Mouse (Mus musculus) spleen, postnatal 14 days (tissue): ENCODE data around the gene Nucks1.
"Not testable (repeated sequence)": the region's sequence is repeated elsewhere in the genome, so short reads cannot be mapped to it uniquely, and the experiment has no call there.

Source experiments
- DNase-seq, 2 experiments: peaks; one replicate each; pipeline ENCODE4 v3.0.0; 2021 to 2022; ENCODE audit warnings: low spot score in 2 of 2

Gene Nucks1

DNA sequence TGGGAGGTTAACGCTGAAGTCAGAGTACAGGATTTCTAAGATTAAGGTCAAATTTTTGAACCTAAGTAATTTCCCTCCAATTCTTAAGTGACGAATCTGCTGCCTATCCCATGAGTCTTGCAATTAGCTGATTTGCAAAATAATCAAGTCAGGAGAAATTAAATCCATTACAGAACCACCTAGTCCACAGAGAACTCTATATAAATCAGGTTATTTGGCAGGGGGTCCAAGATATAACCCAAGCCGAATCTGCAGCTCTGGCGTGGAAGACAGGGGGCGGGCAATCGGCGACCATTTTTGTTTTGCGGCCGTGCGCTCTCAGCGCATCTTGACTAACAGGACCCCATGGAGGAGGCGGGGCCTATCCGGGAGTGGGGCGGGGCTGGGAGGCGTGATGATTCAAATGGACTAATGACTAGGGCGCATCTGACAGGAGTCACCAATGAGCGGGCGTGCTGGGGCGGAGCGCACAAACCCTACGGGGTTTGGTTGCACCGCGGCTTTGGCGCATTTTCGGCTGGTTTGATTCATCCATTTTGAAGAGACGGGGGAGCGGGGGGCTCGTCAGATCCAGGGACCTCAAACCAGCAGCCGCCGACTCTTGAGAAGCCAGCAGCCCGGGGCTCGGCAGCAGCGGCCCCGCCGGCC lies at the start of gene Nucks1:
Gene Nucks1, plus strand, starts transcription at position 534 of the 648 bp plus-strand sequence.
- peak; percentile 99 for DNase-seq

DNA sequence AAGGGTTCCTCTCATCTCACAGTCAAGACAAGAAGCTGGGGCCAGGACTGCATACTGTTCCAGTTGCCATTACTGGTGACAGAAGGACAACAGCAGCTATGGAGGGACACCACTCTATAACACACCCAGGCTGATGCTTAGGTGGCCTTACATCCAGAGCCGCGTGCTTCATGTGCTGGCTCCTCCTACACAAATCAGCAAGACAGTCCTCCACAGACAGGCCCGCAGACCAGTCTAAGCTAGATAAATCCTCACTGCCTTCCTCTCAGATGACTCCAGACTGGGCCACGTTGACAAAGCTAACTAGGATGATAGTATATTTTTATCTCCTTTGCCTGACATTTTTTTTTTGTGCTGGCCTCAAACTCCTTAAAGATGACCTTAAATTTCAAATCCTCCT lies 48.5 kb upstream of the Nucks1 start:
- DNase-seq = no peak

DNA sequence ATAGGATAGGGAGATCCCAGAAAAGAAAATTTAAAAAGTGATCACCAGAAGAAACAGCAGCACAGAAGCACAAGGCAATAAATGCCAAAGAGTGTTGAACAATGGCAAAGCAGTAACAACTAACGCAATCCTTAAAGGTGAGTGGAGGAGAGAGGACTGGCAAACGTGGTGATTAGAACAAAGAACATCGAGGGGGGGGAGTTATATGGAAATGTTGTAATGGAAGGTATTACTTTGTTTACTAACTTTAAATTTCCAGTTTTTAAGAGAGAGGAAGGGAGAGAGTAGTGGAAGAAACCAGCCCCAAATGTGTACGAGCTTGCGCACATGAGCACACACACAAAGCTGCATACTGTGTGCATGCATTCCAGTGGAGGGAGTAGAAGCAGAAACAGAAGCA lies 44.7 kb upstream of the Nucks1 start:
- DNase-seq = no peak

DNA sequence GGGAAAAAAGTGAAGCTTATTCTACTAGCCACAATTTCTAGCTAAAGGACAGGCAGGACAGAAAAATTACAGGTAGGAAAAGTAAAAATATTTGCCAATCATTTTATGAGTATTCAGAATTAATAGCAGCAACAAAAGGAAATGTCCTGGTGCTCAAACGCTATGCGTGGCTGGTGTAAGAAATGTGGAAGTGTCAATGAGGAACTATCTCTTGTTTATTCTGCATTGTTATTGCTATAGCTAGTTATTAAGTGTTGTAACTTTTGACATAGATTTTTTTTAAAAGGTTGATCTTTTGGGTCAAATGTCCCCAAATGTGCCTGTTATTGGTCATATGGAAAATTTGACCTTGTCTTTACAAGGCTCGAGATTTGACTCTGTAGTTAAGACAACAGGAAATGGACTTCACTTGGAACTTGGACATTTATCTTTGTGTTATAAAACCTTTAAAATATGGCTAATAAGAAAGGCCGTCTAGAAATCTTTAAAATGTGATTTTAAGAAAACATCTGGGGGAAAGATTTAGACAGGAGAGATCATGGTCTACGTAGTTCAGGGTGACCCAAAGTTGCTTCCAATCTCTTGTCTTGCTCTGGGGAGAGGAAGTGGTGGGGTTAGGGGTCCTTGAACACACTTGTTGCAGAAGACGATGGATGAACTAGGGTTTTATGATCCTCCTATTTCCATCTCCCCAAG lies 43.9 kb upstream of the Nucks1 start:
- no peak for DNase-seq

DNA sequence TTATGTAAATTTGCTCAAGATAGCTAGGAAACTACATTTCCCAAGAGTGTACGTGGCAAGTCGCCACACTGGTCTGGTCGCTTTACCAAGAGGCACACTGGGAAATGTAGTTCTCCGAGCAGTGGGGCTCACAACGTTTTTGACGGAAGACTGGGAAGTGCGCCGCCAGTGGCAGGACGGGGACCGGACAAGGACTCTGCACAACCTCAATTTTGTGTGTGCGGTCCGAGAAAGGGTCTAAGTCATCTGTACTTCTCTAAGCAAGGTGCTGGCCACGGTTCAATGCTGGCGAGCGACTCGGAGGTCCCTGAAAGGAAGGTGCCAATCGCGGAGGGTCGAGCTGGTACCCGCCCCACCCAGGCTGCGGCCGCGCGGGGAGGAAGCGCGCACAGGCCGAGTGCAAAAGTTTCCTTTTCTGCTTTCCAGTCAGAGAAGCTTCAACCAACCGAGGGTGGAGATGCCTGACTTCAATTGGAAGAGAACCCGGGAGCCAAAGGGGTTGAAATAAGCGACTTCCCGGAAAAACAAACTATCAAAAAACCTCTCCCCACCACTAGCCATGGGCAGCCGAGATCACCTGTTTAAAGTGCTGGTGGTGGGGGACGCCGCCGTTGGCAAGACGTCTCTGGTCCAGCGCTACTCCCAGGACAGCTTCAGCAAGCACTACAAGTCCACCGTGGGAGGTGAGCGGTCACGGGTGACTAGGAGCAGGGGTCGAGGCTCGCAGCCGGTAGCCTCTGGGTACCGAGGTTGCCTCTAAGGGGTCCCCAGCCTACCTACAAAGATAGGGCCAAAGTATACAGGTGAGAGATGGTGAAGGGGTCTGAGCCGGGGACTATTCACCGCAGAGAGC lies 43.0 kb upstream of the Nucks1 start, which contains the start of gene Rab29:
Gene Rab29, plus strand, starts transcription at position 132 of the 853 bp plus-strand sequence.
- DNase-seq = peak; percentile 74 to 85

DNA sequence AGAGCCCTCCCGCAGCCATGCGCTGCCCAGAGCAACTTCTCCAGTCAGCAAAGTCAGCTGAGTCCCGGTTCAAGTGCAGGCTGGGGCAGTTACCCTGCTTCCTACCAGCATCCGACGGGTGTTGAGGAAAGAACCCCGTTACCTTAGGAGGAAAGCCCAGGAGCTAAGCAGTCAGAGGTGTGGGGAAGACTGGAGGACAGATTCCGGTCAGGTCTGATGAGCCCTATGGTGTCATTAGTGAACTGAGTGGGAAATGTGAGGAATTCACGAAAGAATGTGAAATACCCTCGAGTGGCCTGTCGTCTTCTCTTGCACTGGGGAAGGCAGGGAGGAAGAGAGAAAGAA lies 42.4 kb upstream of the Nucks1 start:
- no peak for DNase-seq

DNA sequence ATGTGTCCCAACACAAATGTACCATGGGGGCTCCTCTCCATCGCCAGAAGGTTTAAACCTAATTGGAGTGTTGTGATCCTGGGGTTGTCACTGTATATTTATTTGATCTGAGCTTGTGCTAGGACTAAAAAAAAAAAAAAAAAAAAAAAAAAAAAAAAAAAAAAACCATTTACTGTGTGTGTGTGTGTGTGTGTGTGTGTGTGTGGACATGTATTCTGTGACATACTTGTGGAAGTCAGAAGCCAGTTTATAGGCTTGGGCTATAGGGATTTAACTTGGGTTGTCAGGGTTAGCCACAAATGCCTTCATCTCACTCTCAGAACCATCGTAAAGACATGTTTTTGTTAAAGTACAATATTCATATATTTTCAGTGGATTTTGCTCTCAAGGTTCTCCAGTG lies 40.8 kb upstream of the Nucks1 start:
- DNase-seq = no peak

DNA sequence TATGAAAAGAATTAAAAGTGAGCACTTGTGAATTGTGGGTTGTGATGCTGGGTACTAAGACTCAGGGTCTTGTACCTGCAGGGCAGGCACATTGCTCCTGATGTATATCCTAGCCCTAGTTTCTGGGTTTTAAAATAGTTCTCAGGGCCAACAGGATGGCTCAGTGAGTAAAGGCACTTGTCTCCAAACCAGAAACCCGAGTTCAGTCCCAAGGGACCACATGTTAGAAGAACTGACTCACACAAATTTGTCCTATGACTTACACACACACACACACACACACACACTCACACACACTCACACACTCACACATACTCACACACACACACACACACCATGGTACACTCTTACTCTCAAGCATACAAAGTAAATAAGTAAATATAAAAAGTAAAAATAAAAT lies 37.5 kb upstream of the Nucks1 start:
- DNase-seq = no peak

DNA sequence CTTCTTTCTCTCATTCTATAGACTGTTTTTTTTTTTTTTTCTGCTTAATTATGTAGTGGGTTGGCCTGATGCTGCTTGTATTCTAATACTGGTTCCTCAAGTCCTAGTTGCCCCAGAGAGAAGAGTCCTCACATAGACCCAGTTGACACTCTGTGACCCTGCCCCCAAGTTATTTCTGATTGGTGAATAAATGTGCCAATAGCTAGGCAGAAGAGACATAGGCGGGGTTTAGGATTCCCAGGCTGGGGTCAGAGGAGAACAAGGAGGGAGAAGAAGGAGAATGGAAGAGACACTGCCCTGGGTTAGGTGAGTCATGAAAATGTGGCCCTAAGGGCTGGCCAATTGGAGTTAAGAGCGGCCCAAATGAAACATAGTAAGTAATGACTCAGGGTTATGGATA lies 30.5 kb upstream of the Nucks1 start:
- DNase-seq = no peak

DNA sequence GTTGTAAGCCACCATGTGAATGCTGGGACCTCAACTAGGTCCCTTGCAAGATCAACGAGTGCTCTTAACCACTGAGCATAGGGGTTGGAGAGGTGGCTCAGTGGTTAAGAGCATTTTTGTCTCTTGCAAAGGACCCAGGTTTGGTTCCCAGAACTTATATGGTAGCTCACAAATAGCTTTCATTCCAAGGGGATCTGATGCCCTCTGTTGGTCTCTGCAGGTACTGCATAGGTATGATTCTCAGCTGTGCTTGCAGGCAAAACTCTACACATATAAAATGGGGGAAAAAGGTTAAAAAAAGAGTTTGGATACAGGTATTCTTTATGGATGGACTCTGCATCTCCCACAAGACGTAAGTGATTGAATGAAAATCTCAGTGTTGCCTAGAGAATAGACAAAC lies 27.5 kb upstream of the Nucks1 start:
- DNase-seq = peak in 1 of 2 experiments; percentile 43

DNA sequence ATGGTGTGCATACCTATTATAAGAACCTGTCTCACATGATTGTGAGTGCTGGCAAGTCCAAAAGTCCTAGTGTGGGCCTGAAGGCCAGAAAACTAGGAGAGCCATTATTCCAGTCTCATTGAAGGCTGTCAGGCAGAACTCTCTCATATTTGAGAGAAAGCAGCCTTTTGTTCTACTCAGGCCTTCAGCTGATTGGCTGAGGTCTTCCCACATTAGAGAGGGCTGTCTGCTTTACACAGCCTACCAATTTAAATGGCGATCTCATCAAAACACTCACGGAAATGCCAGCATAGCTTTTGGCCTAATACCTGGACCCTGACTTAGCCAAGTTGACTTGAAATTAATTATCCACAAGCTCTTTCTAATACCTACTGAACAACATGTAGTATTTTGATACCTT lies 24.2 kb upstream of the Nucks1 start:
- no peak for DNase-seq

DNA sequence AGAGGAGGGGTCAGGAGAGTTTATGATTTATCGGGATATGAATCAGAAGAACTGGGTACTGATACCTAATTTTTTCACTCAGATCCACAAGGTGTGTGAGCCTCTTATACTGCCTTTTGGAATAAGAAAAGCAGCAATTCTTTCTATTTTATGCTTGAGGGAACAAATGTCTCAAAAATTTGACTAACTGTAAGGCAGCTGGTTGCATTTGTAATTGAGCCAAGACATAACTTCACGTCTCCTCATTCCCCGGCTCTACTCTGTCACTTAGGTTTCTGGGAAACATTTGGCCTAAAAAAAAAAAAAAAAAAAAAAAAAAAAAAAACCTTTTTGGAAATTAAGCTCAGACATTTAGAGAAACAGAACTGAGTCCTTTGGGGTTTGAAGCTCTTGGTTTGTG lies 23.7 kb upstream of the Nucks1 start:
- DNase-seq = no peak

DNA sequence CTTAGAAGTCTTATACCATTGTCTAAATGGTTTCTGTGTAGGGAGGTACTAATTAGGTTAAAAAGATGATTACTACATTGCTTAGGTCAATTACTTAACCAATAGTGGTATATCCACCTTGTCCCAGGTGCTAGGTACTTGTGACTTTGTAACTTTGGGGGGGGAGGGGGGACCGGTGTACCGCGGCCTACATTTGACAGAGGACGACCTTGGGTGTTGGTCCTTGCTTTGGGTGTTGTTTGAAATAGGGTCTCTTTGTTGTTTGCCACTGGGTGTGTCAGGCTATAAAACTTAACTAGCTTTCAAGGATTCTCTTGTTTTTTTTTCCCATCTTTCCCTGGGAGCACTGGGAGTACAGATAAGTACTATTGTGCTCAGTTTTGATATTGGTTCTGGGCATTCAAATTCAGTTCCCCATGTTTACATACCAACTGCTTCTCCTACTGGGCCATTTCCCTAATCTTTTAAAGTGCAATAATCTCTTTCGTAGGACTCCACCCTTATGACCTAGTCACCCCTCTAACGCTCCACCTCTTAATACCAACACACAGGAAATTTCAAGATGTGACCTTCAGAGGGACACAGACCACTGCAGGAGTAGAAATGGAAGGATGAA lies 20.2 kb upstream of the Nucks1 start:
- DNase-seq = no peak

DNA sequence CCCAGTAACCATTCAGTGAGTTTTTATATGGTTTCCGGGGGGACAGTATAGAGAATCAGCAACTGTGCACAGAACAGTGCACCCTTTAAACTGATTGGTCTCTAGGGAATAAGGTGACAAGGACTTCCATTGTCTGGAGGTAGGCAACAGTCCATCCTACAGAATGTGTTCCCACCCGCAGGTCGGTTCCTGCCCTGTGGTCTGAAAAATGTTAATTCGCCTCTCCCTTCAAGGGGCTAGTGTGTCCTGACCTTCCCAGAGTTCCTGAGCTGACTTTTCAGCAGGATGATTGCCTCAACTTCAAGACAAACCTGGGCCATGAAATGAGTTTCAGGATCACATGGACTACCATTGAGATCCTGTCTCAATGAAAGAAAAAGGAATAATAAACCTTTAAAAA lies 18.9 kb upstream of the Nucks1 start:
- no peak for DNase-seq

DNA sequence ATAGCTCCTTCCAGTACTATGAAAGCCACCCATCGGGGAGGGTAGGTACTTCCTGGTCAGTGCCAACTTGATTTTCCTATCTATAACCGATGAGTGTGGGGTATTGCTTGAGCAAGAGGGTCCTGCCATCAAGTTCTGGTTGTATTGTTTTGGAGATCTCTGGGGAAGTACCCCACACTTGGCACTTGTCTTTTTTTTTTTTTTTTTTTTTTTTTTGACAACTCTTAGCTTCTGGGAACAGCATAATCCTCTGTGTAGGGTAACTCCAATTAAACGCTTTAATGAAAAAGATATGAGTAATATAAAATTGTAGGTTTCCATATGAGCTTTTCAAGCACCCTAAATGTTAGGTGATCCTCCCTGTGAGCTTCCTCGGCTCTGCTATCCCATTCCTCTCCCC lies 7.7 kb upstream of the Nucks1 start:
- no peak for DNase-seq

DNA sequence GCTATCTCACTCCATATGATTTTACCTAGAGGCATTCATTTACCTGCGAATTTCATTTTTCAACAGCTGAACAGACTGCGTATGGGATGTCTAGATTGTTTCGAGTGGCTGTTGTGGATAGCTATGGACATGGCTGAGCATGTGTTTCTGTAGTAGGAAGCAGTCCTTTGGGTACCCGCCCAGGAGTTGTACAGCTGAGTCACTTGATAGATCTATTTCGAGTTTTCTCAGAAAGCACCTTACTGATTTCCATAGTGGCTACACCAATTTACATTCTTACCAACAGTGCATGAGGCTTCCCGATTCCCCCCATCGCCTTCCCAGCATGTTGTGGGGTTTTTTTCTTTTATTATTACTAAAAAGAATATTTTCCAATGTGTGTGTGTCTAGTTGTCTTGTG lies 7.1 kb upstream of the Nucks1 start:
- DNase-seq = no peak

DNA sequence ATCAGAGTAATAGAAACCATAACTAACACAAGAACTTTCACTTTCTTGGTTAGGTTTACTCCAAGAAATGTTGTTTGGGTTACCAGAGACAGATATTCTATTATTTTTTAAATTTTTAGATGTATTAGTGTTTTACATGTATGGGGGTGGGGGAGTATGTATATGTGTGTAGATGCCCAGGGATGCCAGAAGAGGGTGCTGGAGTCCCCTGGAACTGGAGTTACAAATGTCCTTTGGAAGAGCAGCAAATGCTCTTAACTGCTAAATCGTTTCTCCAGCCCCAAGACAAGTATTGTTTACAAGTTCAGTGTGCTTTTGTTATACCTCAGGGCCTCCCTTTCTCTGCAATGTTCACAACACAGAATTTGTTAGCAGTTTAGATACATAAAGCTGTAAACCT lies 4.8 kb upstream of the Nucks1 start:
- DNase-seq = no peak

DNA sequence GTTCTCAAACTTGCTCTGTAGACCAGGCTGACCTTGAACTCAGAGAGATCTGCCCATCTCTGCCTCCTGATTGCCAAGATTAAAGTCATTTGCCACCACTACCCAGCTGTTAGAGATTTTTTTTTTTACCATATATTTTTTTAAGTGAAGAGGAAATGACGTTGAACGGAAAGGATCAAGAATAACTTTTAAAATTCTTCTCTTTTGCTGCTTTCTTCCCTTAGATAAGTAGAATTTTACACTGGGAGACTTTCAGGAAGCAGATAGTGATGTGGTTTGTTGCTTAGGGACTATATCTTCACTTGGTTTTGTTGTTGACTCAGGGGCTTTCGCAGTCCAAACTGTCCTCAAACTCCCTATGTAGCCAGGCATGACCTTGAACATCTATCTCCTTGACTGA lies 1.9 kb upstream of the Nucks1 start:
- no peak for DNase-seq

DNA sequence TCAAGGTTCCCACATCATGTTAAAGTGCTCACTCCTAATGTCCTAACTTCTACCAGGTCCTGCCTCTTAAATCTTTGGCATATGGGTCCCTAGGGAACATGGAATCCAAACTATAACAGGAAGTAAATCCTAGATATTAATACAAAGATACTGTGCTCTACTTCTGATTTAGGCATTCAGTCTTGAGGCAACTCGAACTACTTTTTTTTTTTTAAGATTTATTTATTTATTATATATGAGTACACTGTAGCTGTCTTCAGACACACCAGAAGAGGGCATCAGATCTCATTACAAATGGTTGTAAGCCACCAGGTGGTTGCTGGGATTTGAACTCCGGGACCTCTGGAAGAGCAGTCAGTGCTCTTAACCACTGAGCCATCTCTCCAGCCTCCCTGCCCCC lies 1.1 kb upstream of the Nucks1 start:
- DNase-seq = not testable (repeated sequence)

DNA sequence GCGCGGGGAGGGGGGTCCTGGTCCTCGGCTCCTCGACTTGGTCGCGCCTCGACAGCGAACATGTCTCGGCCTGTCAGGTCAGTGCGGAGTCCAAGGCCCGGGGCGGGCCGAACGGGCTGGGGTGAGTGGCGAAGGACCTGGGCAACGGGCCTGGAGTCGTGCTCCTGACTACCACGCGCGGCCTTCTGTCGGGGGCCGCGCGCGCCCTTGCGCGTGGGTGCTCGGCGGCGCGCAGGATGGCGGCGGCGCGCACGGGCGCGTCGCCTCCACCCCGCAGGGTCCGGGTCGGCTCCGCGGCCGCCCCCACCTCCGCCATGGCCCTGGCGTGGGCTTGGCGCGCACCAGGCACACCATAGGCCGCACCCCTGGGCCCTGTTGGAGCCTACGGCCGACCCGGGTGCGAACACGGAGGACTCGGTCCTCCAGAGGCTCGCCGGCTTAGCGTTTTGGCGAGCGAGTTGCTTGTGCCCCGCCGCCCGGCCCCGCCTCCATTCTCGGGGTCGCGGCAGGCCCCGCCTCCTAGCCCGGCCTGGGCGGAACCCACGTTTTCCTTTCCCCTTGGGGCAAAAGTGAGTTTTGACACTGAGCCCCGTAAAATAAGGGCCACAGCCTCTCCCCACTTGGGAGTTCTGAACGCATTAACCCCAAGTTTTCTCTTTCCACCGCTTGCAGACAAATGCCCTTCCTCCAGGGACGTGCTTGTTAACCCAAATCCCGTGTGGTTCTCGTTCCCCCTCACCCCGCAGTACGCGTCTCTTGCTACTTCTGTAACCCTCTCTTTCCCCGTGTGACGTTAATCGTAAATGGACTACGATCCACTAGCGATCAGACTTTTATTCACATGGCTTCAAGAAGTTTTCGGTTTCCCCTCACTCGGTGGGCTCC lies 582 bp downstream of the Nucks1 start:
- DNase-seq = peak; percentile 78 to 80

DNA sequence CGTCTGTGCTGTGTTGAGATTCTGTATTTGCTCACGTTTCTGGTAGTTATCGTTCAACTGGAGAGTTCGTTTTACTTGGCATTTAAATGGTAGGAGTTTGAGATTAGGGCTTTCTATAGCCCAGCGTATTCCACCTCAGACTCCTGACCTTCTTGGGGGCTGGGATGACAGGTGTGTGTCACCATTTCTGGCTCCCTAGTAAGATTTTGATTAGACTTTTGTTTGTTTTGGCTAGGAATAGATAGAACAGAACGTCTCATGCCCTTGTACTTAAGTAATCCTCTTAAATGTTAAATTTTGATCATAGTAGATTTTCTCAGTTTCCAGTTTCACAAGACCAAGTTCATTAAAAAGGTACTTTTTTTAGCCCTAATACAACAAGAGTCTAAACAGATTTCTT lies 7.3 kb downstream of the Nucks1 start:
- DNase-seq = no peak
